Mouse (Mus musculus) heart, adult 2 months (tissue): ENCODE measurements around the gene Ccdc120.

ENCODE experiments used
- CTCF ChIP-seq: fragments of 200-600 bp; IDR thresholded peaks from 2 replicates; pipeline ENCODE4 v1.8.1; 2022; ENCODE audit warnings: antibody characterized with exemption, mild to moderate bottlenecking, moderate library complexity
- EP300 ChIP-seq: fragments of 200-500 bp; IDR thresholded peaks from 2 replicates; pipeline ENCODE4 v1.6.1; 2011; ENCODE audit warnings: low read depth, low read length, control low read depth; ENCODE audit not compliant: insufficient read depth
- POLR2A ChIP-seq: fragments of 200-500 bp; IDR thresholded peaks from 2 replicates; pipeline ENCODE4 v1.6.1; 2011; ENCODE audit warnings: mild to moderate bottlenecking, low read depth, low read length, control low read depth; ENCODE audit not compliant: insufficient read depth

DNA sequence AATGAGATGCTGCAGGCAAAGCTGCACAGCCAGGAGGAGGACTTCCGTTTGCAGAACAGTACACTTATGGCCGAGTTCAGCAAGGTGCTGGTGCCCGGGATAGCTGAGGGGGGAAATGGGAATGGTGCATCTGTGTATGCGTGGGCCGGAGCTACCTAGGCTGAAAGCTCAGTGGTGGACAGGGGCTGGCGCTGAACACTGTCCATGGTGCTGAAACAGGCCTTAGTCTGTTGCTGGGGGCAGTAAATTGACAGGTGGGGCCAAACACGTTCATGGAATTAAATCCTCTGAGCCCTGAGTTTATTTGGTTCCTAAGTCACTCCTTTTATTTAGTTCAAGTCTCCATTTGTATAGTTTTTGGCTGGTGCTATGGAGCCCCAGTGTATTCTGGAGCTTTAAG is 44.3 kb upstream of the Ccdc120 start:
- TF ChIP-seq EP300 (no peak), CTCF (no peak), POLR2A (no peak)
